Mouse (Mus musculus) cerebellum, adult (tissue): ENCODE data around the gene Xpo4.
A peak's percentile ranks its signal among the peaks of the same experiment; 100 is the strongest.
"Not testable (repeated sequence)": the region's sequence is repeated elsewhere in the genome, so short reads cannot be mapped to it uniquely, and the experiment has no call there.

ENCODE experiments used
- ATAC-seq: cut with Nextera tagmentation; 2 replicates; pipeline ENCODE4 v1.9.2; 2017; ENCODE audit warnings: mild to moderate bottlenecking, moderate library complexity, mixed read lengths; ENCODE audit not compliant: insufficient number of reproducible peaks, low FRiP score, low TSS enrichment

The Xpo4 gene

DNA sequence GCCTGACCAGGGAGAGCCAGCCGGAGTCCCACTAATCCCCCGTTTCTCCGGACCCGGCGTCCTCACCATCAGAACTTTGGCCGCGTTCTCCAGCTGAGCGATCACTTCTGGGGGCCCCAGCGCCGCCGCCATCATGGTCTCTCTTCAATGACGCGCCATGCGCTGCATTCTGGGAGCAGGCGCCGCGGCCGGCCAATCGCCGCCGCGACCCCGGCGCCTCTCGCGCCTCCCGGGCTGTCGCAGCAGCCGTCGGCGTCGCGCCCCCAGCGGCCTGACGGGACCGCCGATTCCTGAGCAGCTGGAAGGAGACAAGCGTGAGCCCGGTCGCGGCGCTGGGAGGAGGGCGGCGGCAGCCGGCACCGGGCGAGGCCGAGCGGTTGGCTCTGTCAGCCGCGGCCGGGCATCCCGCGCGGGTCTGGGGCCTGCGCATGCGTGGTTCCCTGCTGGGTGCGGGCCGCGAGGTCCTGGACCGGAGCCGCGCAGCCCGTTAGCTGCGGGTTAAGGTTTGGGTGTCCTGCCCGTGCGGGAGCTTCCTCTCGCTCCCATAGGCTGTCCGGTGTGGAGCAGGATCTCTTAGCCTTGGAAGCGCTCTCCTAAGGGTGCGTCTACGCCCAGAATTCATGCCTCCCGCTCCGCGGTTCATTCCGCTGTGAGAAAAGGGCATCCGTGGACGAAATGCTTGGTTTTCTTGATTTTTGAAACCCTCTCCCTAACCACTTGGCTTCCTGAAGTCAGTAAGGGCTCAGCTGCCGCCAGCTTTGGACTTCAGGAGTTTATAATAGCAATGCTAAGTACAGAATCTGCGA, at the start of gene Xpo4:
Gene Xpo4, minus strand, starts transcription at position 609 of the 806 bp plus-strand sequence.
- peak; percentile 90 for ATAC-seq

- no peak for ATAC-seq
Observed at GRCm38 (mm10) chr14:57712884-57713283, 47.7 kb upstream of the Xpo4 start.

GRCm38 (mm10) chr14:57711059-57711458, 45.8 kb upstream of the Xpo4 start:
- ATAC-seq: no peak

DNA sequence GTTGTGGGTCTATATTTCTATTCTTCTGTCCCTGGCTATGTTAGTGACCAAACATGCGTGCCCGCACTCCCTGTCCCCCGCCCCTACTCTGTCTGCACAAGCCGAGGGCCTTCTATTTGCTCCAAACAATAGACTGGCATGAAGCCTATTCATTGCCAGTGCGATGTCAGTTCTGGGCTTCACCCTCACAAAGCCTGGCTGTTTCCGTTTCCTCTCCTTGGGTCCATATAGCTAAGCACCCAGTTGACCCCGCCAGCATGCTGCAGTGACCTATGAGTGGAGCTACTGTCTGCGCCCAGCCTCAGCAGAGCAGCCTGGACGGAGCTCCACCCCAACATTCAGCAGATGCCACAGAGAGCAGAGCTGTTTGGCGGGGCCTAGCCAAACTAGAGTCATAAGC, 43.9 kb upstream of the Xpo4 start:
- no peak for ATAC-seq

GRCm38 (mm10) chr14:57708580-57708979, 43.4 kb upstream of the Xpo4 start:
- no peak for ATAC-seq

DNA sequence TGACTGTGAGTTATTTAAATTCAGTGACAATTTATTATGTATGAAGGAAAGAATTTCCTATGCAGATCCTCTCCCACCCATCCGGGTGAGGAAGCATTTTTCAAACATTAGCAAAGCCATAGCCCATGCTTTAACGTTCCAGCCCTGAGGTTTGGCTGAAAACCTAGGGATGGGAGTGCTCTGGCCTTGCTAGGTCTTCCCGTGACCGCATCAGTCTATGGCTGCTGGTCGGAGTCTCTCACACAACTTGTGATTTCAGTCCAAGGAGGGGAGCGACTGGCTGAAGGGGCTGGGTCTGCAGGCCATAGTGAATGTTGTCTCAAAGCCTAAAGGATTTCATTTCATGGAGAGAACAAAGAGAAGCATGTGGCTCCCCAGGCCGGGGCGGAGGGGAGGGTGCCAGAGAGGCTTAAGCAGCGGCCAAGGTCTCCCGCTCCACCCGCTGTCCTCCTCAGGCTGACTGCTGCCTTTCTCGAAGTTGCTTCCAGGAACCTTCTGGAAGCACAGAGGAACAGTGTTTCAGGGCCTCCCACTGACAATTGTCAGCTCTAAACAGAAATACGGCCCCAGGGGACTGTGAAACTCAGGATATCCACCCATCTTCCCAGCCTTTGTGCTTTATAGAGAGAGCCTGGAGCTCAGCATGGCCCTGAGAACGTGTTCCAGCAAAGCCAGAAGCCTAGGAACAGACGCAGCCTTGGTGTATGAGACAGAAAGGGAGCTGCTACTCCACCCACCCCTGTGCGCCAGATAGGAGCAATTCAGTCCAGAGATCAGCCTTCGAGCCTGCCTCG, 42.1 kb upstream of the Xpo4 start:
- 0 out of 2 replicates have a peak, but pooled peaks have one; percentile 42 for ATAC-seq

GRCm38 (mm10) chr14:57706760-57707099, 41.5 kb upstream of the Xpo4 start:
- ATAC-seq: no peak

- no peak for ATAC-seq
Observed at GRCm38 (mm10) chr14:57705759-57706158, 40.5 kb upstream of the Xpo4 start.

DNA sequence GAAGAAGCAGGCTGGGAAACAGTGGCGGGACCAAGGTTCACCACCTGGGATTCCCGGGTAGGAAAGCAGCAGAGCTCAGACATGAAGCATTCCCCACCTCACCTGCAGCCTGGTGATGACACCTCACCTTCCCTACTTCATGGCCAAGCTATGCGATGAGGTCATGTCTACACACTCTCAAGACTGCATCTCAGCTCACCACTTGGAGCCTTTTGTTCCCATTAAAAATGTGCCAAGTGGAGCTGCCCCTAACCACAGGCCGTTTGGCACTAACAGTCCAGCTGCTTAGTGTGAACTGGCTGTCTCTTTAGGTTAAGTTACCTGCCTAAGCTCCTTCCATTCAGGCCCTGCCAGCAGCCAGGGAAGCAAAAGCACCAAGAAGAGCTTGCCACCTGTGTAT, 39.8 kb upstream of the Xpo4 start:
- ATAC-seq: no peak

DNA sequence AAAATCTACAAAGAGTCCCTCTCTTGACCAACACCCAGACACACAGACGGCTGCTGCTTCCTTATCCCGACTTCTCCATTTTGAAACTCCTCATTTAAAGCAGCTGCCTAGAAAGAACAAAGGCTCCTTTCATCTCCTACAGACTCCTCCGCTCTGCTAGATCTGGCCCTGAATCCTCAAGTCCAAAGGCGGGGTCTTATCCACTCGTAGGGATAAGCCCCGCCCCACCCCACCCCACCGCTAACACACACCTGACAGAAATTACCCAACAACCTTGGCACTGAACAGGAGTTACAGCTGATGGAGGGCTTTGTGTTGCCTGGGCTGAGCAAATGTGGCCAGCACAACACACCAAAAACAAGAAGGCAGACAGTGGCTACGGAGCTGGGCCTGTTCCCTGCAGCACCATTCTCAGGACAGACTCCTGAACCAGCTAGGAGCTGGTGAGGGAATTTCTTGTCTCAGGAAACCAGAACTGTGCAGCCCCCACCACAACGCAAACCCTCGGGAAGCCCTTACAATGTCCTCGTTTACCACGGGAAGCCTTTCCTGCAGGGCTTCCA, 36.8 kb upstream of the Xpo4 start:
- no peak for ATAC-seq

- ATAC-seq: no peak
Observed at GRCm38 (mm10) chr14:57699461-57699970, 34.3 kb upstream of the Xpo4 start.

GRCm38 (mm10) chr14:57699016-57699415, 33.8 kb upstream of the Xpo4 start:
- ATAC-seq: no peak

- no peak for ATAC-seq
Observed at GRCm38 (mm10) chr14:57696066-57696465, 30.8 kb upstream of the Xpo4 start.

GRCm38 (mm10) chr14:57695550-57695949, 30.3 kb upstream of the Xpo4 start:
- no peak for ATAC-seq

DNA sequence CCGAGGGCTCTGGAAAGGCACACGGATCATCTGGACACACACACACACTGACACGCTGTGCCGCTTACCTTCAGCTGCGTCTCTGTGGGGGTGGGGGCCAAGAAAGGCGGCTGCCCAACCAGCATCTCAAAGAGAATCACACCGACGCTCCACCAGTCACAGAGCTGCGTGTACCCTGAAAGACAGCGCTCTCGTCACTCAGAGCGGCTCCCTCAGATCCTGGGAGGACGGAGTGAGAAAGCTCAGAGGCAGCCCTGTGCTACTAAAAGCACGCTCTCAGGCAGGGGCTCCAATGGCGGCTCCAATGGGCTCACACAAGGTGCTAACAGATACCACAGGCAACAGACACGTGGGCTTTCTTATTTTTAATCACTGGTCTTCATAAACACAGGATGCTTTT, 29.0 kb upstream of the Xpo4 start:
- no peak for ATAC-seq

GRCm38 (mm10) chr14:57692517-57693130, 27.4 kb upstream of the Xpo4 start:
- no peak for ATAC-seq

DNA sequence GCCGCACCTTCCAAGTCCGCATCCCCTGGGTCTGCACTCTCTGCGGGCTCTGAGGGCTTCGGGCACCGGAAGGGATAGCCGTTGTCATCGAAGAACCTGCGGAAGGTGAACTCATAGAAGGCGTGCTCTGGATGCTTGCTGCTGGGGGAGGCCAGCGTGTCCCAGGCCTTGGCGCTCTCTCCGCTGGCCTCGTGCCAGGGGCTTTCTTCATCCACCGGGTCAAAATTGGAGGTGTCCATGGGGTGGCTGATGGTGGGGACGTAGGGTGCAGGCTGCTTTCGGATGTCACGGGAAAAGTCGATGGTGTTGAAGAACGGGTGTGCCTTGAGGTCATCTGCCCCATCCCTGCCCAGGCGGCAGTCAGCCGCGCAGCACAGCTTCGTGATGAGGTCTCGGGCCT, 26.1 kb upstream of the Xpo4 start:
- no peak for ATAC-seq

- no peak for ATAC-seq
Observed at GRCm38 (mm10) chr14:57690681-57691080, 25.5 kb upstream of the Xpo4 start.

GRCm38 (mm10) chr14:57688066-57688465, 22.8 kb upstream of the Xpo4 start:
- ATAC-seq: not testable (repeated sequence)

DNA sequence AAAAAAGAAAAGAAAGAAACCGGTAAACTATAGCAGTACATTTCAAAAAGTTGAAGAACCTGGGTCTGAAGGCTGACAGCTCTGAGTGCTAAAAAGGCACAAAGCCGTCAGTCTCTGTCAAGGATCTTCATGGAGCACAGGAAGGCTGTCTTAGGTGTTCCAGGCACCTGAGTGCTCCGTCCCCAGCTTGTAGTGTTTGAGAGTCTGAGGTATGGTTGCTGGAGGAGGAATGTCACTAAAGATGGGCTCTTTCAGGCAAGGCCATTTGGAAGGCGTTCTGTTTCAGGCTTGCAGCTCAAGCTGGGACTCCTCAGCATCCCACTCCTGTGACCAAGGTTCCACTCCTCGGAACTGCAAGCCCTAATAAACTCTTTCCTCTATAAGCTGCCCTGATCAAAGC, 22.2 kb upstream of the Xpo4 start:
- no peak for ATAC-seq

DNA sequence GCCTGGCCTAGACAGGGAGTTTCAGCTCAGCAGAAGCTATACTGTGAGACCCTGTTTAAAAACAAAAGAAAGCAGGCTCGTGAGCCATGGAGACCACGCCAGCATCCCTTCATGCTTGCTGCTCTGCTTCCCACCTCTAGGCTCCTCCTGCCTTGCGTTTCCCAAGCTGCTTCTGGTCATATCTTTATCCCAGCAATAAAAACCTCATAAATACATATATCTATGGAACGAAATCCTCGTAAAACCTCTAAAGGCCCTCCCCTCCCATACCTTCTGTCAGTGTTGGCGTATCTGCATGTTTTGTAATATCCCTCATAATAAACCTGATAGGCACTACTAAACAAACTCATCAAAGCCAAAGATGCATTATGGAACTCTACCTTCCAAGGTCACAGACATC, 21.4 kb upstream of the Xpo4 start:
- ATAC-seq: no peak
